Mouse (Mus musculus): ENCODE results near the gene Nol4l. TPM values are rescaled to one million over a fixed set of nuclear protein-coding genes. Genes with fewer than 3 reads are reported as not detected.

Gene Nol4l
- total and polyA plus RNA-seq, 3 experiments, result 4.4 to 7.1 TPM; not detected in 1

DNA sequence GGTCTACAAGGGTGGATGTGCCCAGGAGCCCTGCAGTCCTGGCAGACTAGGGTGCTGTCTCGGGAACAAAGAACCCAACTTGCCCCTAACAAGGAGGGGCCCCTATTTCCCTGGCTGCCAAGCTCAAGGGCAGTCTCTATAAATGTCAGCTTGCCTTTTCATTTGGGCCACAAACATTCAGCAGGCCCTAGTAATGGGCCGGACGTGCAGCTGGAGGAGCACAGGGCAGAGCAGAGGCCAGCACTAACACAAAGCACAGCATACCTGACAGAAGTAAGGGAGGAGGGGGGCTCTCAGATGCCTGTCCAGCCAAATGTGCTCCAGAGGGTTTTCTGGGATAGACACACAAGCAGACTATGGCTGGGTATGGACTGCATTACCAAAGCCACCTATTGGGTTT, 95.9 kb downstream of the Nol4l start:
- H3K4me3 ChIP-seq (ENCODE audit: control insufficient read depth in 1 of 2, insufficient read depth in 1 of 2, low read depth in 2 of 2, low read length in 2 of 2), result no peak overlapping the region
- H3K9ac ChIP-seq (ENCODE audit: control insufficient read depth, low read depth, low read length, poor library complexity, severe bottlenecking), result no peak overlapping the region
- no peak for DNase-seq (ENCODE audit: low read depth, low spot score)
- no peaks in the 10 kb centered on the region for H3K27me3 ChIP-seq (ENCODE audit: control insufficient read depth in 1 of 2, insufficient read depth in 2 of 2, low read length in 2 of 2)
- H3K79me2 ChIP-seq (ENCODE audit: control insufficient read depth, insufficient read depth, low read length, poor library complexity), result no peaks in the 10 kb centered on the region
- TF ChIP-seq JUND (IDR thresholded peaks at IDR 0.05; ENCODE audit: low read depth, low read length) (no peak), GABPA (IDR thresholded peaks at IDR 0.05; ENCODE audit: low read depth, low read length) (no peak), USF2 (IDR thresholded peaks at IDR 0.05; ENCODE audit: borderline replicate concordance in 1 of 2, insufficient read depth in 1 of 2, low read depth in 1 of 2, low read length in 2 of 2) (no peak)
- H3K36me3 ChIP-seq (ENCODE audit: control insufficient read depth in 1 of 2, insufficient read depth in 2 of 2, low read length in 2 of 2), result peaks cover 0 to 10% of the 10 kb centered on the region in 2 experiments; a peak in 3 of 4 replicates
- H3K9me3 ChIP-seq (replicated peaks; ENCODE audit: insufficient read depth, low read length), result no peaks in the 10 kb centered on the region
- peaks cover 0 to 14% of the 10 kb centered on the region in 2 experiments; a peak in 3 of 4 replicates for H3K4me1 ChIP-seq (ENCODE audit: control insufficient read depth in 1 of 2, insufficient read depth in 2 of 2, low read length in 2 of 2)
- no peak overlapping the region for H3K27ac ChIP-seq (ENCODE audit: control insufficient read depth, low read depth, low read length)

DNA sequence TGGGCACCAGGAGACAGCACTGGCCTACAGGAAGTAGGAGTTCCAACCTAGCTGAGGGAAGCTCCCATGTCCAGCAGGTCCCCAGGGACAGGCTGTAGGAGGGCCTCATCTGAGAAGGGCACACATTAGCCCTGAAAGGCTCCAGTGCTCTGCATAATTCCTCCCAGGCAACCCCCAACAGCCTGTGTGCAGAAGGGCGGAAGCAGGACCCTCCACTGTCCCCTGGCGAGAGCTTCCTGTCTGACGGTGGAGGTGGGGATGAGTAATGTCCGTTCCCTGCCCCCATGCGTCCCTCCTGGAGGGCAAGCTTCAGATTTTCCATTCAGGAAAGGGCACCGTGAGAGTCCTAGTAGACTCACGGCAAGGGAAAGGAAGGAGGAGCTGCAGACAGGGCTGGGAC, 97.3 kb downstream of the Nol4l start:
- no peak overlapping the region for H3K27ac ChIP-seq (ENCODE audit: control insufficient read depth, low read depth, low read length)
- H3K4me1 ChIP-seq (ENCODE audit: control insufficient read depth in 1 of 2, insufficient read depth in 2 of 2, low read length in 2 of 2), result peaks cover 0 to 14% of the 10 kb centered on the region in 2 experiments; a peak in 3 of 4 replicates
- H3K36me3 ChIP-seq (ENCODE audit: control insufficient read depth in 1 of 2, insufficient read depth in 2 of 2, low read length in 2 of 2), result peaks cover 0 to 10% of the 10 kb centered on the region in 2 experiments; a peak in 3 of 4 replicates

DNA sequence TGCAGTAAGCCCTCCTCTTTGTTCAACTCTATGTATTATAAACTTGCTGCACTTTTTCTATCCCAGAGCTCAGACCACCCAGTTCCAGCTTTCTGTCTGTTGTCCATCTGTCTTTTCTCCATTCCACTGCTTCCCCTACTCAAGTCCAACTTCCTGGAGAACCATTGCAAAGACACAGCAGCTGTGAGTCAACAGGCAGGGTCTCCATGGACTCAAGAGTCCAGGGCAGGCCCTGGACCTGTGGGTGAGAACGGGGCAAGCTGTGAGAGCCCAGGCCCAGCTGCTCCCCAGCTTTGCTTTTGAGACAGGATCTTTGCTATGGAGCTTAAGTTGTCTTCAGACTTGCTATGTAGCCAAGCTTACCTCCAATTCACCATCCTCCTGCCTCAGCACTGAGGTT, 99.2 kb downstream of the Nol4l start:
- Histone ChIP-seq H3K27ac (ENCODE audit: control insufficient read depth, low read depth, low read length) (no peak overlapping the region), H3K4me1 (ENCODE audit: control insufficient read depth in 1 of 2, insufficient read depth in 2 of 2, low read length in 2 of 2) (no peaks in the 10 kb centered on the region), H3K79me2 (ENCODE audit: control insufficient read depth, insufficient read depth, low read length, poor library complexity) (no peaks in the 10 kb centered on the region), H3K36me3 (ENCODE audit: control insufficient read depth in 1 of 2, insufficient read depth in 2 of 2, low read length in 2 of 2) (no peaks in the 10 kb centered on the region; a peak in 1 of 4 replicates), H3K9me3 (replicated peaks; ENCODE audit: insufficient read depth, low read length) (no peaks in the 10 kb centered on the region), H3K9ac (ENCODE audit: control insufficient read depth, low read depth, low read length, poor library complexity, severe bottlenecking) (no peak overlapping the region), H3K27me3 (ENCODE audit: control insufficient read depth in 1 of 2, insufficient read depth in 2 of 2, low read length in 2 of 2) (no peaks in the 10 kb centered on the region), H3K4me3 (ENCODE audit: control insufficient read depth in 1 of 2, insufficient read depth in 1 of 2, low read depth in 2 of 2, low read length in 2 of 2) (no peak overlapping the region)
- DNase-seq (ENCODE audit: low read depth, low spot score), result no peak
- TF ChIP-seq MEF2A (IDR thresholded peaks at IDR 0.05; ENCODE audit: extremely low read depth, insufficient replicate concordance, low read depth, low read length, poor library complexity, severe bottlenecking) (no peak), EP300 (IDR thresholded peaks at IDR 0.05; ENCODE audit: low read depth in 1 of 2, low read length in 2 of 2) (no peak)

More for the DNA sequence above, 97.3 kb downstream of the Nol4l start:
- H3K79me2 ChIP-seq (ENCODE audit: control insufficient read depth, insufficient read depth, low read length, poor library complexity), result no peaks in the 10 kb centered on the region
- H3K4me3 ChIP-seq (ENCODE audit: control insufficient read depth in 1 of 2, insufficient read depth in 1 of 2, low read depth in 2 of 2, low read length in 2 of 2), result no peak overlapping the region
- no peaks in the 10 kb centered on the region for H3K9me3 ChIP-seq (replicated peaks; ENCODE audit: insufficient read depth, low read length)
- no peak for DNase-seq (ENCODE audit: low read depth, low spot score)
- TF ChIP-seq MAFK (IDR thresholded peaks at IDR 0.05; ENCODE audit: borderline replicate concordance, low read depth, low read length) (no peak), KAT2A (conservative IDR thresholded peaks at IDR 0.05; ENCODE audit: low read depth, low read length) (no peak), CHD1 (IDR thresholded peaks at IDR 0.05; ENCODE audit: low read depth, low read length) (no peak), MAX (IDR thresholded peaks at IDR 0.05; ENCODE audit: low read length) (no peak), POLR2A (IDR thresholded peaks at IDR 0.05; ENCODE audit: control insufficient read depth in 1 of 2, insufficient read depth in 1 of 2, low read depth in 1 of 2, low read length in 2 of 2, poor library complexity in 1 of 2) (no peak), GATA1 (IDR thresholded peaks at IDR 0.05; ENCODE audit: low read depth, low read length) (no peak), MAZ (IDR thresholded peaks at IDR 0.05; ENCODE audit: low read depth, low read length) (no peak), POLR2AphosphoS5 (IDR thresholded peaks at IDR 0.05; ENCODE audit: borderline replicate concordance, low read depth, low read length) (no peak), MEF2A (IDR thresholded peaks at IDR 0.05; ENCODE audit: extremely low read depth, insufficient replicate concordance, low read depth, low read length, poor library complexity, severe bottlenecking) (no peak), UBTF (IDR thresholded peaks at IDR 0.05; ENCODE audit: borderline replicate concordance, insufficient read depth, low read depth, low read length) (no peak)
- no peak overlapping the region for H3K9ac ChIP-seq (ENCODE audit: control insufficient read depth, low read depth, low read length, poor library complexity, severe bottlenecking)
- no peaks in the 10 kb centered on the region for H3K27me3 ChIP-seq (ENCODE audit: control insufficient read depth in 1 of 2, insufficient read depth in 2 of 2, low read length in 2 of 2)

Data from MEL (cell line).